Mouse (Mus musculus) CH12.LX (cell line): ENCODE data around the gene Lrtm1. TPM values are rescaled to one million over a fixed set of nuclear protein-coding genes. Genes with fewer than 3 reads are reported as not detected.

Experiments used
- DNase-seq: peaks from one replicate; pipeline ENCODE4 v3.0.0-alpha.2; 2013; ENCODE audit errors: extremely low read depth
- H3K27ac ChIP-seq: 2 replicates; pipeline ENCODE4 v1.5.1; 2012; ENCODE audit warnings: low read depth, mild to moderate bottlenecking, control low read depth, moderate library complexity; ENCODE audit not compliant: insufficient read depth
- H3K27me3 ChIP-seq: replicated peaks from 2 replicates; pipeline ENCODE3; 2012; ENCODE audit warnings: inconsistent platforms
- H3K36me3 ChIP-seq, 2 experiments: replicated peaks in 1 of 2; 2 replicates each; pipeline versions ENCODE3 to v1.6.1; 2012; ENCODE audit warnings: inconsistent platforms in 1 of 2, low read length in 1 of 2, mild to moderate bottlenecking in 1 of 2, mixed read lengths in 1 of 2, moderate library complexity in 1 of 2; ENCODE audit not compliant: control insufficient read depth in 1 of 2, insufficient read depth in 1 of 2
- H3K4me1 ChIP-seq, 2 experiments: 2 replicates each; pipeline ENCODE4 v1.6.1; 2012; ENCODE audit warnings: inconsistent platforms in 1 of 2, moderate library complexity in 1 of 2; ENCODE audit not compliant: insufficient read depth in 2 of 2, control insufficient read depth in 1 of 2
- H3K4me2 ChIP-seq: 2 replicates; pipeline ENCODE4 v1.6.1; 2012; ENCODE audit warnings: low read depth, mild to moderate bottlenecking, control low read depth; ENCODE audit not compliant: poor library complexity, insufficient read depth, severe bottlenecking
- H3K4me3 ChIP-seq, 3 experiments: fragments of 150-350 bp in 1 of 3; sonication (generic) in 1 of 3; replicated peaks in 1 of 3; 2 replicates each; pipeline versions ENCODE3 to v1.5.1; 2011 to 2012; ENCODE audit warnings: low read depth in 2 of 3, low read length in 2 of 3, mild to moderate bottlenecking in 2 of 3, moderate library complexity in 2 of 3, control low read depth in 1 of 3, improper control_type of control experiment in 1 of 3, inconsistent platforms in 1 of 3, mixed read lengths in 1 of 3; ENCODE audit not compliant: poor library complexity in 1 of 3
- H3K79me2 ChIP-seq: replicated peaks from 2 replicates; pipeline ENCODE4 v1.6.1; 2012; ENCODE audit warnings: mild to moderate bottlenecking, moderate library complexity; ENCODE audit not compliant: control insufficient read depth, poor library complexity, insufficient read depth, severe bottlenecking; ENCODE audit errors: extremely low read depth
- H3K9ac ChIP-seq: 2 replicates; pipeline ENCODE4 v1.6.1; 2012; ENCODE audit warnings: low read depth, mild to moderate bottlenecking, control low read depth, moderate library complexity; ENCODE audit not compliant: insufficient read depth
- H3K9me3 ChIP-seq: replicated peaks from 2 replicates; pipeline ENCODE3; 2012; ENCODE audit warnings: low read length, inconsistent platforms, mixed read lengths
- BHLHE40 ChIP-seq: IDR thresholded peaks from 2 replicates; pipeline ENCODE4 v1.6.1; 2011; ENCODE audit warnings: mild to moderate bottlenecking, low read depth, low read length, improper control_type of control experiment
- CHD1 ChIP-seq: IDR thresholded peaks from 2 replicates; pipeline ENCODE4 v1.6.1; 2012; ENCODE audit warnings: low read depth, low read length, improper control_type of control experiment, inconsistent platforms
- E2F4 ChIP-seq: IDR thresholded peaks from 2 replicates; pipeline ENCODE4 v1.6.1; 2011; ENCODE audit warnings: low read depth, low read length, improper control_type of control experiment; ENCODE audit not compliant: insufficient replicate concordance
- ELF1 ChIP-seq: IDR thresholded peaks from 2 replicates; pipeline ENCODE4 v1.6.1; 2014; ENCODE audit warnings: low read depth, mild to moderate bottlenecking, inconsistent platforms, low read length, improper control_type of control experiment
- IRF4 ChIP-seq: IDR thresholded peaks from 2 replicates; pipeline ENCODE4 v1.6.1; 2014; ENCODE audit warnings: low read depth, mild to moderate bottlenecking, inconsistent platforms, low read length, improper control_type of control experiment
- JUN ChIP-seq: IDR thresholded peaks from 2 replicates; pipeline ENCODE4 v1.6.1; 2011; ENCODE audit warnings: low read depth, mild to moderate bottlenecking, low read length, improper control_type of control experiment, moderate library complexity; ENCODE audit not compliant: insufficient read depth
- JUND ChIP-seq: conservative IDR thresholded peaks from 2 replicates; pipeline ENCODE4 v1.6.1; 2011; ENCODE audit warnings: low read depth, low read length, improper control_type of control experiment
- KAT2A ChIP-seq: IDR thresholded peaks from 2 replicates; pipeline ENCODE4 v1.6.1; 2012; ENCODE audit warnings: low read length, improper control_type of control experiment, inconsistent platforms; ENCODE audit not compliant: insufficient replicate concordance
- MAX ChIP-seq: IDR thresholded peaks from 2 replicates; pipeline ENCODE4 v1.6.1; 2011; ENCODE audit warnings: low read length, improper control_type of control experiment
- MAZ ChIP-seq: IDR thresholded peaks from 2 replicates; pipeline ENCODE4 v1.6.1; 2012; ENCODE audit warnings: low read depth, mild to moderate bottlenecking, inconsistent platforms, low read length, improper control_type of control experiment, moderate library complexity
- MXI1 ChIP-seq: IDR thresholded peaks from 2 replicates; pipeline ENCODE4 v1.6.1; 2011; ENCODE audit warnings: mild to moderate bottlenecking, low read depth, low read length, improper control_type of control experiment
- PAX5 ChIP-seq: IDR thresholded peaks from 2 replicates; pipeline ENCODE4 v1.6.1; 2012; ENCODE audit warnings: low read length, inconsistent platforms, mixed read lengths
- POLR2A ChIP-seq: IDR thresholded peaks from 2 replicates; pipeline ENCODE4 v1.6.1; 2011; ENCODE audit warnings: low read depth, mild to moderate bottlenecking, improper control_type of control experiment, low read length
- POLR2AphosphoS2 ChIP-seq: IDR thresholded peaks from 2 replicates; pipeline ENCODE4 v1.6.1; 2011; ENCODE audit warnings: low read depth, low read length, improper control_type of control experiment
- RAD21 ChIP-seq: IDR thresholded peaks from 2 replicates; pipeline ENCODE4 v1.6.1; 2011; ENCODE audit warnings: low read depth, mild to moderate bottlenecking, low read length, improper control_type of control experiment, moderate library complexity
- RCOR1 ChIP-seq: conservative IDR thresholded peaks from 2 replicates; pipeline ENCODE4 v1.6.1; 2012; ENCODE audit warnings: low read depth, mild to moderate bottlenecking, inconsistent platforms, low read length, improper control_type of control experiment
- TBP ChIP-seq: conservative IDR thresholded peaks from 2 replicates; pipeline ENCODE4 v1.6.1; 2011; ENCODE audit warnings: low read depth, low read length, improper control_type of control experiment
- TCF12 ChIP-seq: IDR thresholded peaks from 2 replicates; pipeline ENCODE4 v1.6.1; 2014; ENCODE audit warnings: low read depth, mild to moderate bottlenecking, inconsistent platforms, low read length, improper control_type of control experiment
- UBTF ChIP-seq: IDR thresholded peaks from 2 replicates; pipeline ENCODE4 v1.6.1; 2012; ENCODE audit warnings: low read depth, mild to moderate bottlenecking, inconsistent platforms, low read length, improper control_type of control experiment, moderate library complexity
- USF1 ChIP-seq: IDR thresholded peaks from 2 replicates; pipeline ENCODE4 v1.6.1; 2014; ENCODE audit warnings: low read depth, mild to moderate bottlenecking, inconsistent platforms, low read length, improper control_type of control experiment
- USF2 ChIP-seq: conservative IDR thresholded peaks from 2 replicates; pipeline ENCODE4 v1.6.1; 2011; ENCODE audit warnings: low read depth, low read length, improper control_type of control experiment
- ZC3H11A ChIP-seq: IDR thresholded peaks from 2 replicates; pipeline ENCODE4 v1.6.1; 2012; ENCODE audit warnings: low read depth, mild to moderate bottlenecking, inconsistent platforms, low read length, improper control_type of control experiment
- ZNF384 ChIP-seq: IDR thresholded peaks from 2 replicates; pipeline ENCODE4 v1.6.1; 2012; ENCODE audit warnings: low read depth, low read length, improper control_type of control experiment, inconsistent platforms
- dilution Hi-C: fragments of 300-500 bp; cut with MboI; formaldehyde crosslinking; loops from 2 replicates; pipeline ENCODE4 v1.14.3; 2020; ENCODE audit warnings: low sequenced_read_pairs; ENCODE audit not compliant: extremely low pct_unique_long_range_greater_than_20kb, extremely low pct_ligation_motif_present
- in situ Hi-C: fragments of 300-500 bp; cut with MboI; formaldehyde crosslinking; loops from 3 replicates; pipeline ENCODE4 v1.14.3; 2019; ENCODE audit warnings: low sequenced_read_pairs, low pct_ligation_motif_present, low pct_unique_long_range_greater_than_20kb, mixed read lengths
- polyA plus RNA-seq: library from polyadenylated mRNA; unstranded; fragments of >175 nt; gene quantifications from 2 replicates; pipeline ENCODE4 v1.2.1, GENCODE M21; 2012; ENCODE audit warnings: low read depth; ENCODE audit not compliant: insufficient read length
- total RNA-seq, 2 experiments: library from RNA; depleted of rRNA; stranded (reverse); fragments of 300-350 nt in 1 of 2; fragments of >200 nt in 1 of 2; gene quantifications; 2 replicates each; pipeline ENCODE4 v1.2.3; 2012 to 2014

Lrtm1 gene
- total and polyA plus RNA-seq, 3 experiments: not detected

GRCm38 (mm10) chr14:29051951-29052835, 34.2 kb downstream of the Lrtm1 start:
- no peaks in the 10 kb centered on the region for H3K36me3 ChIP-seq
- dilution Hi-C loops (no loop called here), in situ Hi-C loops (no loop called here)
- no peak for DNase-seq
- no peak overlapping the region for H3K4me3 ChIP-seq
- no peak overlapping the region for H3K9ac ChIP-seq
- TF ChIP-seq RCOR1 (no peak), USF1 (no peak), BHLHE40 (no peak), KAT2A (no peak), IRF4 (no peak), PAX5 (no peak), E2F4 (no peak), TBP (no peak)
- H3K4me1 ChIP-seq: no peaks in the 10 kb centered on the region
- H3K27ac ChIP-seq: no peak overlapping the region
- peaks cover 59% of the 10 kb centered on the region for H3K9me3 ChIP-seq
- no peaks in the 10 kb centered on the region for H3K27me3 ChIP-seq
- no peak overlapping the region for H3K4me2 ChIP-seq
- H3K79me2 ChIP-seq: no peaks in the 10 kb centered on the region

- H3K9ac ChIP-seq: no peak overlapping the region
- peaks cover 63% of the 10 kb centered on the region for H3K9me3 ChIP-seq
These were observed 42.7 kb downstream of the Lrtm1 start for GRCm38 (mm10) chr14:29060679-29061078.

More at GRCm38 (mm10) chr14:29060679-29061078, 42.7 kb downstream of the Lrtm1 start:
- no peak overlapping the region for H3K4me3 ChIP-seq
- in situ Hi-C loops: no loop called here
- TF ChIP-seq JUN (no peak), ELF1 (no peak), TCF12 (no peak), UBTF (no peak), RAD21 (no peak), CHD1 (no peak), PAX5 (no peak), USF2 (no peak), MAX (no peak), MAZ (no peak), IRF4 (no peak), E2F4 (no peak), POLR2AphosphoS2 (no peak), ZNF384 (no peak), RCOR1 (no peak), JUND (no peak), ZC3H11A (no peak), POLR2A (no peak), MXI1 (no peak)
- TF ChIP-seq, all 38 proteins: peak for 0
- Histone ChIP-seq H3K36me3 (no peaks in the 10 kb centered on the region), H3K27me3 (no peaks in the 10 kb centered on the region), H3K79me2 (no peaks in the 10 kb centered on the region), H3K27ac (no peak overlapping the region), H3K4me2 (no peak overlapping the region), H3K4me1 (no peaks in the 10 kb centered on the region)
- dilution Hi-C loops: no loop called here
- DNase-seq: no peak
